Mouse (Mus musculus): ENCODE results near the gene Cdkn2b.

Gene Cdkn2b

GRCm38 (mm10) chr4:89310491-89311254, at the start of gene Cdkn2b:
Gene Cdkn2b, minus strand, starts transcription at chr4:89311039.
- DNase-seq: peak; percentile 84 to 91

GRCm38 (mm10) chr4:89360349-89360748, 49.5 kb upstream of the Cdkn2b start:
- DNase-seq: peak; percentile 49 to 72

- DNase-seq: no peak
These were observed 48.7 kb upstream of the Cdkn2b start for GRCm38 (mm10) chr4:89359506-89359905.

GRCm38 (mm10) chr4:89353935-89354334, 43.1 kb upstream of the Cdkn2b start:
- no peak for DNase-seq

GRCm38 (mm10) chr4:89353071-89353582, 42.3 kb upstream of the Cdkn2b start:
- no peak for DNase-seq

GRCm38 (mm10) chr4:89351474-89351873, 40.6 kb upstream of the Cdkn2b start:
- no peak for DNase-seq

GRCm38 (mm10) chr4:89350938-89351451, 40.2 kb upstream of the Cdkn2b start:
- DNase-seq: no peak

GRCm38 (mm10) chr4:89350391-89350790, 39.6 kb upstream of the Cdkn2b start:
- no peak for DNase-seq

GRCm38 (mm10) chr4:89348842-89349241, 38.0 kb upstream of the Cdkn2b start:
- DNase-seq: peak in 1 of 2 experiments; percentile 54

GRCm38 (mm10) chr4:89313461-89313860, 2.6 kb upstream of the Cdkn2b start:
- DNase-seq: no peak

- no peak for DNase-seq
These were observed 843 bp downstream of the Cdkn2b start for GRCm38 (mm10) chr4:89309996-89310395.

GRCm38 (mm10) chr4:89308001-89308400, 2.8 kb downstream of the Cdkn2b start:
- DNase-seq: no peak

- no peak for DNase-seq
These were observed 4.0 kb downstream of the Cdkn2b start for GRCm38 (mm10) chr4:89306798-89307365.

- no peak for DNase-seq
These were observed 5.1 kb downstream of the Cdkn2b start for GRCm38 (mm10) chr4:89305691-89306090.

GRCm38 (mm10) chr4:89303281-89303995, 7.4 kb downstream of the Cdkn2b start:
- DNase-seq: no peak

- no peak for DNase-seq
These were observed 8.7 kb downstream of the Cdkn2b start for GRCm38 (mm10) chr4:89302129-89302528.

GRCm38 (mm10) chr4:89299721-89300120, 11.1 kb downstream of the Cdkn2b start:
- no peak for DNase-seq

GRCm38 (mm10) chr4:89295441-89296220, 15.2 kb downstream of the Cdkn2b start:
- DNase-seq: no peak

- peak; percentile 15 to 36 for DNase-seq
These were observed 16.1 kb downstream of the Cdkn2b start, which contains the start of gene Cdkn2a for GRCm38 (mm10) chr4:89294486-89295440. Gene Cdkn2a, minus strand, starts transcription at chr4:89294653.

- no peak for DNase-seq
These were observed 16.8 kb downstream of the Cdkn2b start for GRCm38 (mm10) chr4:89294091-89294485.

- no peak for DNase-seq
These were observed 17.3 kb downstream of the Cdkn2b start for GRCm38 (mm10) chr4:89293516-89293915.

All from kidney, adult 8-10 months (tissue).